Mouse (Mus musculus) forebrain, embryonic 15.5 days (tissue): ENCODE measurements at regions not wholly inside any gene's neighbourhood (a gene's known extent, or its start where the extent isn't known, plus 50 kb on each side); places are given as distances from the start of the nearest gene placed in this dataset.

Experiments used
- ATAC-seq: fragments of 200-750 bp; cut with Nextera tagmentation; replicated peaks from 2 replicates; pipeline ENCODE4 v1.8.0; 2017; ENCODE audit warnings: mild to moderate bottlenecking, moderate TSS enrichment, moderate library complexity
- H3K27ac ChIP-seq: fragments of 300-500 bp; sonication (generic); replicated peaks from 2 replicates; pipeline ENCODE4 v1.5.1; 2015; ENCODE audit warnings: mild to moderate bottlenecking, inconsistent platforms
- H3K27me3 ChIP-seq: fragments of 300-500 bp; sonication (generic); 2 replicates; pipeline ENCODE4 v1.6.1; 2015; ENCODE audit warnings: inconsistent platforms
- H3K36me3 ChIP-seq: fragments of 300-500 bp; sonication (generic); 2 replicates; pipeline ENCODE4 v1.6.1; 2015; ENCODE audit warnings: mild to moderate bottlenecking, inconsistent platforms
- H3K4me1 ChIP-seq: fragments of 300-500 bp; sonication (generic); 2 replicates; pipeline ENCODE4 v1.6.1; 2015; ENCODE audit warnings: inconsistent platforms
- H3K4me2 ChIP-seq: fragments of 300-500 bp; sonication (generic); replicated peaks from 2 replicates; pipeline ENCODE4 v1.6.1; 2015; ENCODE audit warnings: mild to moderate bottlenecking, inconsistent platforms
- H3K4me3 ChIP-seq: fragments of 300-500 bp; sonication (generic); 2 replicates; pipeline ENCODE4 v1.5.1; 2015; ENCODE audit warnings: mild to moderate bottlenecking, inconsistent platforms
- H3K9ac ChIP-seq: fragments of 300-500 bp; sonication (generic); replicated peaks from 2 replicates; pipeline ENCODE4 v1.6.1; 2015; ENCODE audit warnings: mild to moderate bottlenecking, inconsistent platforms
- H3K9me3 ChIP-seq: fragments of 300-500 bp; sonication (generic); 2 replicates; pipeline ENCODE4 v1.6.1; 2016; ENCODE audit warnings: inconsistent platforms
- WGBS: fragments of 180-500 bp; shearing (Covaris S2); methylation state at CpG from one replicate; pipeline ENCODE4 v1.1.7; 2015; ENCODE audit warnings: mixed read lengths; 5-methylcytosine and 5-hydroxymethylcytosine counted together

DNA sequence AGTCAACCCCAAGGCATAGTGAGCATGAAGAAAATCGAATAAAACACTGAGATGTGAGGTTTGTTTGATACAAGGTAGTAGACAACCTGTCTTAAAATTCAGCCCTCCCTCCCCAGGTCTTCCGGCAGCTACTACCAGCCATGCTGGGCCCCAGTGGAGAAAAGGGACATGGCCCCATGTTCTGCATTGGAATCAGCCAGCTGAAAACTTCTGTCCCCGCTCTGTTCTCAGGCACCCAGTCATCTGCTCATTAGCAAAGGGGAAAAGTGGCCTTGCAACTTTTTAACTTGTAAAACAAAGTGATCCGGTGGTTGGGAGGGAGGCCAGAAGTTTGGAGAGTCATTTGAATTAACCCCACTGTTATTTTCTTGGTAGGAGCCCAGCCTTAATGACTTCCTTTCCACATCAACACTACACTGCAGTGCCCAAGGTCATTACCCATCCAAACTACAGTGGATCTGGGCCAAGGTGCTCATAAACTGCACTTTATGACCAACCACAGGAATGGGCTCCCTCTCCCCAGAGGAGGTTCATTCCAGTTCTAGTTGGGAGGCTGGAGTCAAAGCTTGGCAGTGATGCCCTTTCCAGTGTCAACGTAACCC, 143.5 kb downstream of the Npy start:
- WGBS: 81% methylated on average over 5 of the region's 5 CpGs
- no peaks in the 10 kb centered on the region for H3K36me3 ChIP-seq

DNA sequence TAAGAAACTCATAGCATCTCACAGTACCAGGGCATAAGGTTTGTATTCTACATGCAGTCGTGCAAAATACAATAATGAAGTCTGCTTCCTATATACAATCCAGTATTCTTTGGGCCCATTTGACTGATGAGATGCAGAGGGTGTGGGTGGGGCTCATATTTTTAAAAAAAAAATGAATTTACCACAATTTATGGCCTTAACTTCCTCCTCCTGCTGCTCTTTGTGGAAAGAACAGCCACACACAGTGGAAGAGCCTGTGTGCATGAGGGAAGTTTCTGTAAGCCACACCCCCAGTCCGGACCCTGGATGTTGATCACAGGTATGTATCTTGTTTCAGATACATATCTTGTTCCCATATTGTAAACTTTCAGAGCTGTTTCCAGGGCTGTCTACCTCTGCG, 143.5 kb upstream of the Mpp6 start:
- WGBS: 89% methylated on average over 3 of the region's 3 CpGs
- ATAC-seq: no peak
- Histone ChIP-seq H3K4me1 (no peaks in the 10 kb centered on the region), H3K36me3 (no peaks in the 10 kb centered on the region), H3K4me2 (no peak overlapping the region), H3K9ac (no peak overlapping the region), H3K4me3 (no peak overlapping the region), H3K27ac (no peak overlapping the region), H3K9me3 (no peaks in the 10 kb centered on the region), H3K27me3 (no peaks in the 10 kb centered on the region)

More for the DNA sequence above, 143.5 kb downstream of the Npy start:
- no peaks in the 10 kb centered on the region for H3K9me3 ChIP-seq
- no peaks in the 10 kb centered on the region for H3K4me1 ChIP-seq
- ATAC-seq: no peak
- H3K27me3 ChIP-seq: no peaks in the 10 kb centered on the region
- H3K4me3 ChIP-seq: no peak overlapping the region
- no peak overlapping the region for H3K4me2 ChIP-seq
- H3K27ac ChIP-seq: no peak overlapping the region
- no peak overlapping the region for H3K9ac ChIP-seq

DNA sequence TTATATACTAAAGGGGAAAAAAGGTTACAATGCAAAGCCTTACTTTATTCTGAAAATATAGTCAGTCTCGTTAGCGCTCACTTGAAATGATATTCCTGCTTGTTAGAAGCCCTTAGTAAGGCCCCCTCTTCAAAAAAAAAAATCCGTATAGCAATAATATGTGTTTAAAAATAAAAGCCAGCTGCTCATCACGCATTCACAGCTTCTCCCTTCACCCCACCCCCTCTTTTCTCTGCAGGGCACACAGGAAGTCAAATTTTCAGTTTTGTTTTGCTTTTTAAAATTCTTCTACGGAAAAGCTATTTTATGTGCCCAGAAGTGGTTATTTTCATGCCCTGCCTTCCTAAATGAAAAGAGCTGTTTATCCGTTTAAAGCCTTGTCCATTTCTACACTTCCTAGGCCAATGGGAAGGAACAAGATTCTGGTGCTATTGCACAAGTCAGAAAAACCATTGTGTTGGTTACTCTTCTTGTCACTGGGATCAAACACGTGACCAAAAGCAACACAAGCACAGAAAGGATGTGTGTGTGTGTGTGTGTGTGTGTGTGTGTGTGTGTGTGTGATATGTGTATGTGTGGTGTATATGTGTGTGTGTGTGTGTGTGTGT, 136.7 kb upstream of the Mpp6 start:
- 46% methylated on average over 7 of the region's 7 CpGs for WGBS
- Histone ChIP-seq H3K36me3 (no peaks in the 10 kb centered on the region), H3K4me1 (peaks cover 16% of the 10 kb centered on the region), H3K9me3 (no peaks in the 10 kb centered on the region), H3K9ac (no peak overlapping the region), H3K27ac (peak overlapping the region; percentile 31; the same call in 1 of the 2 replicates), H3K4me3 (no peak overlapping the region), H3K4me2 (no peak overlapping the region), H3K27me3 (no peaks in the 10 kb centered on the region)
- ATAC-seq: no peak

DNA sequence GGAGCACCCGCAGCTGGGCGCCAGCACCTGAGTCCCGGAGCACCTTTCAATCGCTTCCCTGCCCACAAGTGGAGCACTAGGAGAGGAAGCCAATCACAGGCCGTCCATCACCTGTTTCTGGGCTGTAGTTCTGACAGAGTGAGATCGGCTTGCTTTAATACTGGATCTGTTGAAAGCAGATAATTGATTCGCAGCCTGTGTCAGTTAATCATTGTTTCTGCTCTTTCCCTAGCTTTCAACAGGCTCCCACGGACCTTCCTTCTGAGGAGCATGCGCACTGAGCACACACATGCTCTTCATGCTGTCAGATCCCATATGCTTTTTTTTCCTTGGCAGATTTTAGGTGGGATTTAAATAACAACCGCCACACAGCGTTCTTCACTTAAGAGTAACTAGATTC, 132.3 kb upstream of the Mpp6 start:
- 0 out of 2 replicates have a peak, but pooled peaks have one; percentile 41 for ATAC-seq
- H3K4me2 ChIP-seq: peak overlapping the region; percentile 27; the same call in 1 of the 2 replicates
- WGBS: 54% methylated on average over 11 of the region's 11 CpGs
- no peaks in the 10 kb centered on the region for H3K36me3 ChIP-seq
- peak overlapping the region; percentile 31 for H3K27ac ChIP-seq
- H3K4me1 ChIP-seq: peaks cover 18% of the 10 kb centered on the region
- no peak overlapping the region for H3K4me3 ChIP-seq
- no peaks in the 10 kb centered on the region for H3K27me3 ChIP-seq
- no peaks in the 10 kb centered on the region for H3K9me3 ChIP-seq
- no peak overlapping the region for H3K9ac ChIP-seq

DNA sequence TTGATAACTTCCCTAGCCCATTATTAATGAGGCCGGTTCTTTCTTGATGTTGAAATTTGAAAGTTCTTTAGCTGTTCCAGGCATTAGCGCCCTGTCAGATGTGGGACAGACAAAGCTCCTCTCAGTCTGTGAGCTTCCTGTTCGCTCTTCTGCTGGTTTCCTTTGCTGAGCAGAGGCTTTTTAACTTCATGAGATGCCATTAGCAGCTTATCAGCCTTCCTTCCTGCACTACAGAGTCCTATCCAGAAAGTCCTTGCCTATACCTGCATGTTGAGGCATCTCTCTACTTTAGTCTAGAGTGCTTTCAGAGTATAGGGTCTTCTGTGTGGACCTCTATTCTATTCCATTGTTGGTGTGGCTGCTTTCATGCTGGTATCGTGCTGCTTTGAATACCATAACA, 126.3 kb upstream of the Mpp6 start:
- Histone ChIP-seq H3K27me3 (no peaks in the 10 kb centered on the region), H3K9me3 (no peaks in the 10 kb centered on the region), H3K9ac (no peak overlapping the region), H3K4me3 (no peak overlapping the region), H3K4me1 (peaks cover 16% of the 10 kb centered on the region; the same call in 1 of the 2 replicates), H3K4me2 (no peak overlapping the region), H3K27ac (no peak overlapping the region), H3K36me3 (no peaks in the 10 kb centered on the region)
- 49% methylated on average over 4 of the region's 4 CpGs for WGBS
- no peak for ATAC-seq

DNA sequence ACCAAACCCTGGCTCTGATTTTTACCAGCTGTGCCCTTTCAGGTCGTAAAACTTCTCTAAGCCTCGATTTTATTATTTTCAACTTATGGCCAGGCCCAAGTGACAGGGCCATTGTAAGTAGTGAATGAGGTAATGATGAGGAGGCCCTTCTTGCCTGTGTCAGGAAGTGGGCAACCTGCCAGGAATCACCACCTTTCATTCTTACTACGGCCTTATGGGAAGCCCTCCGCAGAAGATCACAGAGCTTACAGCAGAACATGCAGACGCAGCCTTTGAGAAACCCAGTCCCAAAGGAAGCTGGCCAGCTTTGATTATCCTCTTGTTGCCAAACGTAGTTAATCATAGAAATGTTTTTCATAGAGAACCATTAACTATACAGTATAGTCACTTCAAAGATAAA, 124.9 kb upstream of the Mpp6 start:
- 12% methylated on average over 6 of the region's 6 CpGs for WGBS

DNA sequence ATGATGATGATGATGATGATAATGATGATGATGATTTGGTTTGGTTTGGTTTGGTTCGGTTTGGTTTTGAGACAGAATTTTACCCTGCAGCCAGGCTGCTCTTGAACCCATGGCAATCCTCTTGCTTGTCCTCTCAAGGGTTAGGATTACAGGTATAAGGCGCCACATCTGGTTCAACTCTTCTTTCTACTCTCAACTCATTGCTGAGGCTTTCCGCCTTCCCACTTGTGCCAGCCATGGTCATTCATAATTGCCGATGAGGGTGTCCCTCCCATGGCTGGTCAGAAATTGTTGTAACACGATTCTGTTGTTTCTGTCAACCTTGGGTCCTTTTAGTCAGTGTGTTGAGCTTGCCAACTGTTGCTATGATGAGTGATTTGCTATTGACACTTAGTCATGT, 122.9 kb upstream of the Mpp6 start:
- Histone ChIP-seq H3K4me3 (no peak overlapping the region), H3K27ac (no peak overlapping the region), H3K27me3 (no peaks in the 10 kb centered on the region), H3K9ac (no peak overlapping the region), H3K4me2 (no peak overlapping the region), H3K36me3 (no peaks in the 10 kb centered on the region), H3K9me3 (no peaks in the 10 kb centered on the region), H3K4me1 (peaks cover 16% of the 10 kb centered on the region; the same call in 1 of the 2 replicates)
- ATAC-seq: no peak
- WGBS: 94% methylated on average over 5 of the region's 5 CpGs

More for the DNA sequence above, 124.9 kb upstream of the Mpp6 start:
- H3K4me1 ChIP-seq: peaks cover 16% of the 10 kb centered on the region; the same call in 1 of the 2 replicates
- 0 out of 2 replicates have a peak, but pooled peaks have one; percentile 23 for ATAC-seq
- no peak overlapping the region for H3K9ac ChIP-seq
- H3K27me3 ChIP-seq: no peaks in the 10 kb centered on the region
- H3K9me3 ChIP-seq: no peaks in the 10 kb centered on the region
- no peak overlapping the region for H3K4me3 ChIP-seq
- H3K27ac ChIP-seq: no peak overlapping the region
- H3K36me3 ChIP-seq: no peaks in the 10 kb centered on the region
- no peak overlapping the region for H3K4me2 ChIP-seq

DNA sequence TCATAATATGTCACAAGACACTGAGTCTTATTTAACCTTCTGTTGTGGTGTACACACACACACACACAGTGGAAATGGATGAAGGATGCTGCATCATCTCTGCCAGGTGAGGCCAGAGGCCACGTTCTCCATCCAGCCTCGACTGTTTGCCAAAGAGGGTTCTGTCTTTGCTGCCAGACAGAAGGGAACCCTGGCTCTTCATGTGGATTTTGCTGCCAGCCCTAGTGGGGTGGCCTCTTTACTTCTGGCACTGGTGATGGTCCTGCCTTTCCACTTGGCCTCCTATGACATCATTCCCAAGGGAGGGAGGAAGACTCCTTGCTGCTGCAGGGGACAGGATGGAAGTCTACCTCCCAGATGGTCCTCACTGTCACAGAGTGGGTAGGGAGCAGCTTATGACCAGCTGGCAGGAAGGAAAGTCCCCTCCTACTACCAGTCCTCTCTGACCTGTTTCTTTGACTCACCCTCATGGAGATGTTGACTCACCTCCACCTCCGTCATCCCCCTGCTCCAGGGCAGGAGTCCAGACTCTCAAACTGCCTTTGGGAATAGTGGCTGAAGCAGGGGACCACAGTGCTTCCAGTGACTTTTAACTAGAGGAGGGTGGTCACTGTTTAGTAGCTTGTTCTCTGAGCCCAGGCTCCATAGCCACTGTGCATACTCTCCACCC, 122.4 kb upstream of the Mpp6 start:
- H3K4me2 ChIP-seq: no peak overlapping the region
- no peak overlapping the region for H3K4me3 ChIP-seq
- H3K27ac ChIP-seq: no peak overlapping the region
- no peak for ATAC-seq
- WGBS: 89% methylated on average over 3 of the region's 3 CpGs
- peaks cover 16% of the 10 kb centered on the region; the same call in 1 of the 2 replicates for H3K4me1 ChIP-seq
- no peaks in the 10 kb centered on the region for H3K9me3 ChIP-seq
- H3K27me3 ChIP-seq: no peaks in the 10 kb centered on the region
- no peaks in the 10 kb centered on the region for H3K36me3 ChIP-seq
- no peak overlapping the region for H3K9ac ChIP-seq

DNA sequence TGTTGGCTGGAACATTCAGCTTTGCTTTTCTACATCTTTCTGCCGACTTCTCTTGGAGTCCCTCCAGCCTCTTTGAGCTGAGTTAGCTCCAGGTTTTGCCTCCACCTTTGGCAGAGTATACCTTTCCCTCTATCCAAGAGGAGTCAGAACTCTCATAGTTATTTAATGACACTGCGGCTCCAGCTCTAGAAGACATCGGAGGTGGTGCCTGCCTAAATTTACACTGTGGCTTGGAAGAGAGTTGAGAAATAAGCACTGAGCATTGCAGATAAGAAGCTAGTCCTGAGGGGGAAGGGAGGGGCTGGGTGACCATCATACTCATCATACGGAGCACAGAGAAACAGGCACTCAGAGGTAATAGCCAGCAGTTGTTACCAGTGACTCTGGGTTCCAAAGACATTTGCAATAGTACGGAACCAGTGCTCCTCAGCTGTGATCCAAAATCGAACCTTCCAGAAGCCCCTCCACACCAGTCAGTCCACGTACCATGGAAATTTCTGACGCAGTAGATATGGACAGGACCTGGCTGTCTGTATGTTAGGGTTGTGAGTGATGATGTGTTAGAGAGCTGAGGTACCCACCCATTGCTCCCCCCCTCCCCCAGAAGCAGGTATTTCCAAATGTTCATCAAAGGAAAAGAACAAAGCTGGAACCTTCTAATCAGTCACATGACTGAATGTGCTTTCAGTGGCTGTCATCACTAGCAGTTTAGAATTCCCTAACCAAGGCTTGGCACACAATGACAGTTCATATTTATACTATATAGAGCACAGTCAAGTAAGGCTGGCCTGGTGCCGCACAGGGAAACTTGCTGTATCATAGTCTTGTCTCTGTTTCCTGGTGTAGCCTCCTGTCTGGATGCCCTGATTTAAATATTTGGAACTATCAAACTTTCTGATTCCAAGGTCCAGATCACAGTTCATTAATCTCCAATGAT, 120.2 kb upstream of the Mpp6 start:
- H3K4me3 ChIP-seq: no peak overlapping the region
- no peak overlapping the region for H3K4me2 ChIP-seq
- 90% methylated on average over 9 of the region's 9 CpGs for WGBS
- no peak for ATAC-seq
- no peak overlapping the region for H3K9ac ChIP-seq
- peaks cover 11% of the 10 kb centered on the region; the same call in 1 of the 2 replicates for H3K4me1 ChIP-seq
- H3K36me3 ChIP-seq: no peaks in the 10 kb centered on the region
- H3K9me3 ChIP-seq: no peaks in the 10 kb centered on the region
- no peak overlapping the region for H3K27ac ChIP-seq
- no peaks in the 10 kb centered on the region for H3K27me3 ChIP-seq

DNA sequence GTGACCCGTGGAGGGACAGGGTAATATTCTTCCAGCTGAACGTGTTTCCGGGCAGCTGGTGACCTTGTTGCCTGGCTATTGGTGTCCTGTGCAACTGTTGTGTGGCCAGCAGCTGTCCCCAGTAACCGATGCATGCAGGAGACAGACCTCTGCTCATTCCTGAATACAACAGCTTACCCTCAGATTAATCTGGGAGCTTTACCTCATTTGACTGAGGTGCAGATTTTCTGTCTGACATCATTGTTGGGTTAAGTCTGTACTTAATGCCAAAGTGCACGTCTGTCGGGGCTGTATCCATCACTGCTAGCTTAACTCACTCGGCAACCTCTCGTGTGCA, 119.6 kb upstream of the Mpp6 start:
- WGBS: 56% methylated on average over 8 of the region's 8 CpGs
- H3K27ac ChIP-seq: no peak overlapping the region
- H3K36me3 ChIP-seq: no peaks in the 10 kb centered on the region
- no peak overlapping the region for H3K4me3 ChIP-seq
- no peak overlapping the region for H3K4me2 ChIP-seq
- peaks cover 5% of the 10 kb centered on the region; the same call in 1 of the 2 replicates for H3K4me1 ChIP-seq
- no peak for ATAC-seq
- H3K9me3 ChIP-seq: no peaks in the 10 kb centered on the region
- no peak overlapping the region for H3K9ac ChIP-seq
- H3K27me3 ChIP-seq: no peaks in the 10 kb centered on the region

DNA sequence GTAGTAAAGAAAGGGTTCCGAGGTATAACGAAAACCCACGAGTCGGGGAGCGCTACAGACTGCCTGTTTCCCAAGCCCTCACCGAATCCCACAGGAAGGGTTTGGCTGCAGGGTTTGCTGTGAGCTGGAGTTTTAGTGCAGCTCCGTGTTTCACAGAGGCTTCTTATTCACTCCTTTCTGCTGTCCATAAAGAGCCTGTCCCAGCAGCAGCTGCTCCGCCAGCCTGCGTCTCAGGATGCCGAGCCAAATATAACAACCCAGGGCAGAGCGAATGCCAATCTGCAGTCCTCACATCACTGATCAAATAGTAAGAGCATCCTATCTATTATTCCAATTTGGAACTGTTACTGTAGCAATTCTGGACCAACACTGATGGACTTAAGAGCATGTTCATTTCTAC, 110.7 kb upstream of the Mpp6 start:
- no peaks in the 10 kb centered on the region for H3K36me3 ChIP-seq
- H3K4me2 ChIP-seq: no peak overlapping the region
- 55% methylated on average over 11 of the region's 11 CpGs for WGBS
- peak; percentile 68; the same call in 1 of the 2 replicates for ATAC-seq
- peak overlapping the region; percentile 43; the same call in 1 of the 2 replicates for H3K27ac ChIP-seq
- H3K9me3 ChIP-seq: no peaks in the 10 kb centered on the region
- H3K27me3 ChIP-seq: no peaks in the 10 kb centered on the region
- no peak overlapping the region for H3K4me3 ChIP-seq
- peaks cover 9% of the 10 kb centered on the region for H3K4me1 ChIP-seq
- H3K9ac ChIP-seq: no peak overlapping the region

DNA sequence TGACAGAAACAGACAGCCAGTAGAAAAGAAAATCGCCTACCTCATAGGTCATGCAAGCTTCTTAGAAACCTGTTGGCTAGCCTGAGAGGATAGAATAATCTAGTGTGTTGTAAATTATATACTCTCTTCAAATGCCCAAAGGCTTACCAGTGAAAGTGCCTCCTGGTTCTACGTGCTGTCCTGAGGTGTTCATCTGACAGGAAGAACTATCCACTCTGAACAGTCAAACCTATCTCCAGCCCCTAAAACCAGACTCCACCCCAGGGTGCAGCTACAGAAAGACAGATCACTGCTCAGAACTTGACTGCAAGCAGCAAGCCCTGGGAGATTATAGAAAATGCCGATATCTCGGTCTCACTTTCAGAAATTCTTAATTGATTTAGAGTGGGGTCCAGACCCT, 102.0 kb upstream of the Mpp6 start:
- no peak overlapping the region for H3K27ac ChIP-seq
- 94% methylated on average over 4 of the region's 4 CpGs for WGBS
- no peak overlapping the region for H3K4me3 ChIP-seq
- no peak for ATAC-seq
- no peak overlapping the region for H3K9ac ChIP-seq
- H3K36me3 ChIP-seq: no peaks in the 10 kb centered on the region
- H3K27me3 ChIP-seq: no peaks in the 10 kb centered on the region
- no peak overlapping the region for H3K4me2 ChIP-seq
- peaks cover 5% of the 10 kb centered on the region for H3K4me1 ChIP-seq
- H3K9me3 ChIP-seq: no peaks in the 10 kb centered on the region
